Mouse (Mus musculus) lung, adult 2 months (tissue): ENCODE results near the gene Armc2.

Source experiments
- CTCF ChIP-seq: fragments of 200-500 bp; IDR thresholded peaks from 2 replicates; pipeline ENCODE4 v1.5.1; 2011; ENCODE audit warnings: mild to moderate bottlenecking, low read length, control low read depth; ENCODE audit not compliant: insufficient read depth
- POLR2A ChIP-seq: fragments of 200-500 bp; IDR thresholded peaks from 2 replicates; pipeline ENCODE4 v1.6.1; 2011; ENCODE audit warnings: low read depth, mild to moderate bottlenecking, control low read depth, low read length, borderline replicate concordance; ENCODE audit errors: extremely low read depth

DNA sequence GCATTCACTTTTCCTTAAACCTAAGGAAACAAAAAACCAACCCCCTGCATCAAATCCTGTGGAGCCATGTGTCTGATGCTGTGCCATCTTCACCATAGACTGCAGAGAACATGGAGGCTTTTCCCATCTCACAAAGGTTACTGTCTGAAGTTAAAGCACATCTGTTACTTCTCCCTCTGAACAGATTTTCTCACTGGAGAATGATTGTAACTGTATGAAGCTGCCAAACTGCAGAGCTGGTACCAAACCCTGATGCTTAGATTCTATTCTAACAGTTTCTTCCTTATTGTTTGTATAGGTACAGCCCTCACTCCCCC lies 151.4 kb downstream of the Armc2 start:
- TF ChIP-seq CTCF (no peak), POLR2A (no peak)
